Mouse (Mus musculus) adrenal gland, postnatal 10 days (tissue): ENCODE measurements around the gene Bicdl1. TPM values are rescaled to one million over a fixed set of nuclear protein-coding genes. Genes with fewer than 3 reads are reported as not detected.
"Not testable (repeated sequence)": the region's sequence is repeated elsewhere in the genome, so short reads cannot be mapped to it uniquely, and the experiment has no call there.

ENCODE experiments used
- DNase-seq: peaks from one replicate; pipeline ENCODE4 v3.0.0; 2021; ENCODE audit warnings: mixed read lengths
- long read RNA-seq, 2 experiments: library from polyadenylated mRNA; stranded (forward); transcript quantifications; one replicate each; pipeline ENCODE4 v2.0.0; 2021
- total RNA-seq, 2 experiments: library from RNA; stranded (reverse); gene quantifications; 2 replicates each; pipeline ENCODE4 v1.2.3; 2021

Gene Bicdl1
- total RNA-seq: 10 to 100 TPM in 1 of 2 experiments, 1 to 10 TPM in 1; 7.9 to 10.6 TPM
- long read RNA-seq, experiment 1, transcript Bicdl1-203 (3 exons, 1,874 nt): major isoform, 9 of 14 reads
- long read RNA-seq, experiment 1, partial matches to known transcripts: 0 of 14 reads
- long read RNA-seq, experiment 1, other reads (novel, unspliced or antisense): 2 of 14 reads
- long read RNA-seq, experiment 2, partial matches to known transcripts: 0 of 10 reads
- long read RNA-seq, experiment 2, other reads (novel, unspliced or antisense): 4 of 10 reads

DNA sequence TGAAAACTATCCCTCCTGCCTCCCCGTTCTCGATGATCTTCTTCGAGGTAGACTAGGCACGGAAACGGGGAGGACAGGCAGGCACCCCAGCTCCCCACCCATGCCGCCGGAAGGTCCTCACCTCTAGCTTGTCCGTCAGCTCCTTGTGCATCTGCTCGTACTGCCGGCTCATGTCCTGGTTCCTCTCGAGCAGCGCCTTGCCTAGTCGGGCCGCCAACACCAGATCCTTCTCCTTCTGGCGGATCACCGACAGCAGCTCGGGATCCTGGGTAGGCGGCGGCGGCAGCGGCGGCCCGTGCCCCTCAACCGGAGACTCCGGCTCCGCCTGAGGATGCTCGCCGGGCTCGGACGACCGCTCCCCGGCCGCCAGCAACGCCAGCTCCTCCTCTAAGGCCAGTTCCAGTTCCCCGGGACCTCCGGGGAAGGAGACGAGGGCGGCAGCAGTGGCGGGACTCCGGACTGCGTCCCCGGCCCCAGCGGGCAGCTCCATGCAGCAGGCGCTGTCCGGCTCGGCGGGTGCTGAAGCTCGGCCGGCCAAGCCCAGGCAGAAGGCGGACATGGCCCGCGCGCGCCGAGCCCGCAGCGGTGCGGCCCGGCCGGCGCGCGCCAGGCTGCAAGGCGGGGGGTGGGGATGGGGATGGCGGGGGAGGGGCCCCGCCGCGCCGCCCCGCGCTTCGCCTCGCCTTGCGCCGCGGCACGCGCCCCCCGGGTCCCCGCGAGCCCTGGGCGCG is at the start of gene Bicdl1:
TSS of gene Bicdl1 (minus strand) at position 621 of the 731 bp plus-strand sequence.
- DNase-seq: peak; percentile 96

DNA sequence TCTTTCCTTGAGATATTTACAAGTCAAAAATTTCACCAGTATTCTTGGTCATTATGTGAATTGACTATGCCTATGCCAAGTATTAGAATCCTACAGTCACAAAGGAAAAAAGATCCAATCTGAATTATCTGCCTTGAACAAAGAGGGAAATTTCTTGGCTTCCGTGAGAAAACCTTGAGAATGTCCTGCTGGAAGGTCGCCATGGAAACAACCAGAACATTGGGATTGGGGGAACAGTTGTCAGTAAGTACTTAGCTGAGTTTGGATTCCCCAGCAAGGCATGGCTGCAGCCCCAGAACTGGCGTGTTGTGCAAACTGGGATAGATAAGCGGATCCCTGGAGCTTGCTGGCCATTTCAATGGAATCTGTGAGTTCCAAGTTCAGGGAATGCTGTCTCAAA is 45.5 kb upstream of the Bicdl1 start:
- no peak for DNase-seq

DNA sequence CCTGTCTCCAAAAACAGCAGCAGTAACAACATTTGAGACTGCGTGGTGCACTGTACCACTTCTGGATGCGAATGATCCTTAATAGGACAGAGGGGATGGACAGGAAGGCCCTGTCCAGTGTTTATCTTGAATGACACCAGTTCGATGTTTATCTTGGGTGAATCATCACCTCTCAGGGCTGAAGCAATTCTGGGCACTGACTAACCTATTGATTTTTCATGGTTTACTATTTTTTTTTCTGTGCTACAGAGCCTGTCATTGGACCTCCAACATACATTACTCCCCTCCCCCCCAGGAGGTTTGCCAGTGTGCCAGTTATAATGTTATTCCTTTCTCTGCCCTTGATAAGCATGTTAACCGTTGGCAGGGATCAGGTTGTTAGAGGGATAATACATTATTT is 43.9 kb upstream of the Bicdl1 start:
- DNase-seq: peak; percentile 37

DNA sequence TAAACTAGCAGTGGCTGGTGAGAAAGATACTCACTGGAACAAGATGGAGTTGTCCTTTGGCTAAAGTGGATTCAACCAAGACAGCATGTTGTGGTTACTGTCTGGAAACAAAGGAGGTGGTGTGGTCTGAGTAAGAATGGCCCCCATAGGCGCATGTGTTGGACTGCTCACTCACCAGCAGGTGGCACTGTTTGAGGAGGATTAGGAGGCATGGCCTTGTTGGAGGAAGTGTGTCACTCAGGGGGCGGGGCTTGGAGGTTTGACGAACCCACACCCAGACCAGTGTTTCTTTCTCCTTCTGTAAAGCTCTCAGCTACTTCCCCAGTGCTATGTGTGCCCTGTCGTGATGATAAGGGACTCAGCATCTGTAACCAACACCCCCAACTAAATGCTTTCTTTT is 38.6 kb upstream of the Bicdl1 start:
- no peak for DNase-seq

DNA sequence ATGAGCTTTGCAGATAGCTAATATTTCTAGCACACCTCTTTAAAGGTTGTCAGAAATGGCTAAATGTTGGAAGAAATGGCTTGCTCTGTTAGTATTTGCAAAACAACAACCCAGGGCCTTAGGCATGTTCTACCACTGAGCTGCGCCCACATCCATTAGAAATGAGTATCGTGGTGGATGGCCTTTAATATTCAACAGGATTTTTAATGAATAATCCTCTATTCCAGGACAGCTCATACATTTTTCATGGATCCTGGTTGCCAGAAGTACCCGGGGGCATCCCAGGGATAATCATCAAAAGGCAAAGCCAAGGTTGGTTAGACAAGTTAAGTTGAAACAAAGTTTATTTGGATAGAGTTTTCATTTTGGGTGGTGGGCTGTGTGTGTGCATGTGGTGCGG is 37.7 kb upstream of the Bicdl1 start:
- DNase-seq: no peak

DNA sequence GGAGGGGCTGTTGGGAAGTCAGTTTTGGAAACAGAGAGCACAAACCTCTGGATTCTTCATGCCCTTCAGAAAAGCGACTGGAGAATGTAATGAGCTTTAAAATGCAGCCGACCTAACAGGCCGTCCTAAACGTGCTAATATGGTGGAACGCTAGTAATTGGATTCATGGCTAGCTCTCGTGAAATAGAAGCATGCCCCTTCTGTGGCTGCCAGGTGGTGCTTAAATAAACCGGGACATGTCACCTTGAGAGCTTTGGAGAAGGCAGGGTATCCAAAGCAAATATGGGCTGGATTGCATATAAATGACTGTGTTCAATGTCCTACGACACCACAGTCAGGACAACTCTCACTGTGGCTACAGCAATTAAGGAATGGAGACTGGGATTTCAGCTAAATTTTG is 35.4 kb upstream of the Bicdl1 start:
- DNase-seq: no peak

DNA sequence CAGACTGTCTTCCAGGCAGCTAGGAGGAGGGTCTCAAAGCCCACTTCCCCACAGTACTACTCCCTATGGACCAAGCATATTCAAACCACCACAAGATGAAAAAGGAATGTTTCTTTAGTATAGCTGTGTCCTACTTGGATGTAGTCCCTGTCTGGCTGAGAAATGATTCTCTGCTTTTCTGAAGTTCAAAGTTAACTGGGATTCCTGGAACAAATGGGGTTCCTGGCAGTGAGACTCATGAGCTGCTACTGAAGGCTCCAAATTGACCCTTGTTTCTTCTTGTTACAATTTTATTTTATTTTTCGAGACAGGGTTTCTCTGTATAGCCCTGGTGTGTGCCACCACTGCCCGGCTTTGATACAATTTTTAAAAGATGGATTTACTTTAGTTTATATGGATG is 32.6 kb upstream of the Bicdl1 start:
- DNase-seq: no peak

DNA sequence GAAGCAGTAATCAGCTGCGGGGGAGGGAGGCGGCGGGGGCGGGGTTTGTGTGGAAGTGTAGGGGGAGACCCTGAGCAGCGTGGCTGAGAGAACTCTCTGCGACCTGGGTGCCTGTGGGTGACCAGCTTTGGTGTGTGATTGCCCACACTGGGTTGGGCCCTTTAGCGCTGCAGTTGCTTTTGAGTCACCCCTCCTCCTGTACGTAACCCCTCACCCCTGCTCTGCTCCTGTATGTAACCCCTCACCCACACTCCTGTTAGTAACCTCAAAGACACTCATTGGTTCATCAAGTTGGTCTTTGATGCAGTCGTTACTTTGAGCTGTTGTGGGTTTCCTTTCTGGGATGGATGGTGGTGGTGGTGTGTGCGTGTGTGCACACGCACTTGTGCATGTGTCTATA is 29.5 kb upstream of the Bicdl1 start:
- DNase-seq: no peak

DNA sequence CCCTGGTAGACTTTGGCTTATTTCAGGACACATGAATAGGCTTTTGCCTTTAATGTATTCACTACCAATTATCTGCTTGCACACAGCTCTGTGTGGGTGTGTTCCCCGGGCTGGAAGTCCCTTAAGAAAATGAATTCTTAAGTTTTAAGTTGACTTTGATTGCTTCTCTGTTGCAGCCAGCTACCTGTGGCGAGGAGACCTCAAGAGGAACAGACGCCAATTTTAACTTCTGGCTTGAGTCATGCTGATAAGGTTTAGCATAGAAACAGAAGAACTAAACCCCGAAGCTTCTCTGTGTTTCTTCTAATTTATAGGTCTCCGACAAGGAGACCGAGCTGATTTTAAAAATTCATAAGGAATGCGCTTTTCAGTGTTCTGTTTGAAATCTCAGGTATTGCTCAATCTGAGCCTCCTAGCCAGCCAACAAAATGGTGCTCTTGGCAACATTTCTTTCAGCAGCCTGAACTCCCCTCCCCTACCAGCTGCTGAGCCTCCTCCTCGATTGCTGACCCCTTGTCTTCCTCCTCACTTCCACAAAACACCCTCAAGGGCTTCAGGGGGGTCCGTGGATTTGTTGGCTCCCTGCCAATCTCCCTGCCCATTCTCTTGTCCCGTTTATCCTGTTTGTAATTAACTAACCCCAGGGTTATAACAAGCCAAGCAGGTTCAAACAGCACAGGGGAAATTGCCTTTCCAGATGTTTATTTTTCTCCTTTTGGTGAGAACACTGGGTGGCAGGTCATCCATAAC is 27.2 kb upstream of the Bicdl1 start:
- DNase-seq: peak; percentile 2

DNA sequence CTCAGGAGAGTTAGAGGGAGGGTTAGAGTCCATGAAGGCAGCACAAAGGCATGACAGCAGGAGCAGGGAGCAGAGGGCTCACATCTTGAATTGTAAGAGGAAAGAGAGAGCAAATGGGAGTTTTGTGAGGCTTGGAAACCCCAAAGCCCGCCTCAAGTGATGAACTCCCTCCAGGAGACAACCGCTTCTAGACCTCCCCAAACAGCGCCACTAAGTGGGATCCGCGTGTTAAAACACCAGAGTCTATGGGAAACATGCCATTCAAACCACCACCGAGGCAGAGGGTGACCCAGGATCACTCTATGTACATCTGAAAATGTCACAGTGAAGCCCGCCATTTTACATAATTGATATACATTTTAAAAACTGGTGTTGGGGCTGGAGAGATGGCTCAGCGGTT is 26.1 kb upstream of the Bicdl1 start:
- no peak for DNase-seq

DNA sequence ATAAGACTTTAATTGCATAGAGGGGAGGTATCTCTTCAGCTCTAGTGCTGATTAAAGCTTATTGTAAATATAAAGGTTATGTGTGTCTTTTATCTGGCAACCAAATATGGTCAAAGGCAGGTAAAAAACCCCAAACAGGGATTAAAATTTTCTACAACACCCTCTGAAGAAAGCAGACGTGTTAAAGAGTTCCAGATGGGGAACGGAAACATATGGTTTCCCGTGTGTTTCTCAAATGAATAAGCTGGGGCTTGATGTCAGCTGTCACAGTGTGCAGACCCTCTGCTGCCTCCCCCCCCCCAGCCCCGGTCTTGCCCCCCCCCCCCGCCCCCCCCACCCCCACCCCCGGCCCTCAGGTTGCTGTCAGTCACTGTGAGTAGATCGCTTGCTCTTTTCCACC is 24.1 kb upstream of the Bicdl1 start:
- DNase-seq: no peak

DNA sequence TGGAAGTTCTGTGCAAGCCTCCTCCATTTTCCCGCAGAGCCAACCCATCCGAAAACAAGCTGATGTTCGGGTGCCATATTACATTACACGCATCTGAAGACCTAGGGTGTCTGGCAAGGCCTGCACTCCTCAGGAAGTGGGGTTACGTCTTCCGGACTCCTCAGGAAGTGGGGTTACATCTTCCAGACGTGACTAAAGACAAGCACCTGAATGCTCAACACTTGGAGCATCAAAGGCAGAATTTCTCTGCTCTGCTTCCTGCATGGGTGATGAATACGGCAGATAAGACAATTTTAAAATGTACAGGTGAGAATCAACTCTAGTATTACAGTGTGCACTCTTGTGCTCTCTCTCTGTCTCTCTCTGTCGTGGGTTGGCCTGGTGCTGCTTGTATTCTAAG is 23.4 kb upstream of the Bicdl1 start:
- DNase-seq: no peak

DNA sequence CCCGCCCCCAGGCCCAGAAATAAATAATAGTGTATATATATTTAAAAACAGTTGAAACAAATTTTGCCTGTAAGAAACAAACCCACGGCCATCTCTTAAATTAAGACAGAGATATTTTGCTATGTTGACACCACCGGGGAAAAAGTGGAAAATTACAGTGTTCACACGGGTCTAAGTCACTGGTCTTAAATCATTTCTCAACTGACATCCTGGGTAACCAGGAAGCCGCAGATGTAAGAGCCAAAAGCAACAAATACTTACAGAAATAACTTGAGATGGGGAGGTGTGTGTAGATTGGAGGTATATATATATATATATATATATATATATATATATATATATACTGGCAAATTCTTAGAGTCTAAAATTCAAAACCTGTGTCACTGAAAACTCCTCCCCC is 21.5 kb upstream of the Bicdl1 start:
- DNase-seq: no peak

DNA sequence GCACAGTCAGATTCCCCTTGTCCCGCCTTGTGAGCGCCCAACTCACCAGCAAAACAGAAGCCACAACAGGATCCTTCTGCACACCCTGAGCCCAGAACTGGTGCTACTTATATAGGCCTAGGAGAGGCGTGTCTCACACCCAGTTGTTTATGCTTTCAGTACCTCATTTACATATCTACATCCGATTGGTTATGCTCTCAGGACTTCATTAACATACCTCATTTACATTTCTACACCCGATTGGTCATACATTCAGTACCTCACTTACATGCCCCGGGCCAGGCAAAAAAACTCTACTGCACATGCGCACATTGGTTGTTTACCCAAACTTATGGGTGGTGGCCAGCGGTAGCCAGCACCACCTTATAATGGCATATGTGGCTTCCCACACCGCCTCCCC is 20.5 kb upstream of the Bicdl1 start:
- not testable (repeated sequence) for DNase-seq

DNA sequence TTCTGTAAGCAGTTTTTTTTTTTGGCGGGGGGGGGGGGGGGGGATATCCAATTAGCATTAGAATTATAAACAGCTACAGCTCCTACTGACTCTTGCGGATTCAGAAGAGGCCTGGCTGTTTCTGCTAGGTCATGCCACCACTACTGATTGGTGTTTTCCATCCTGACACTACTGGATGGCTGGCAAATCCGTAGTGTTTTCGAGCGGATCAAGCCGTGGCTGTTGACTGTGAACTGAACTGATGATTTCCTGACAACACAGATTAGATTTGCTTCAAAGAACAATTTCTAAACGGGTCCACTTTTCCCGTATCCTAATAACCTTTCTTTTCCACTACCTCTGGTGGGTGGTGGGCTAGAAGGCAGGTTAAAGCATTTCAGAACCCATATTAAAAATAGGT is 16.9 kb upstream of the Bicdl1 start:
- no peak for DNase-seq

DNA sequence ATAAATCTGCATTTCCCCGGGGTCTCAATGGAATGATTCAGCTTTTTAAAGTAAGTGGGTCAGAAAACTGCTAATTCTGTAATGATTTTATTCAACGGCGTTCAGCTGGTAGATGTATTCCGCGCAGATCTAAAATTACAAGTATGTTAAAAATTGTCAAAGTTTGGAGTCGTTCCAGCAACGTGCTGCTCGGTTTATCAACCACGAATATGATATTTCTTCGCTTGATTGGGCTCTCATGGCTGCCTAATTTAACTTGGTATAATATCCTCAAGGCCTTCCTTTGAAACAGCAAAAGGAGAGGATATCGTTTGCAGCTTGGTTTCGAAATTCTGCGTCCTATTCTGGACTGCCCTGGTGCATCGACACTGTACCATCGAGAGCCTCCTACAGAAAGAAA is 13.9 kb upstream of the Bicdl1 start:
- DNase-seq: no peak

DNA sequence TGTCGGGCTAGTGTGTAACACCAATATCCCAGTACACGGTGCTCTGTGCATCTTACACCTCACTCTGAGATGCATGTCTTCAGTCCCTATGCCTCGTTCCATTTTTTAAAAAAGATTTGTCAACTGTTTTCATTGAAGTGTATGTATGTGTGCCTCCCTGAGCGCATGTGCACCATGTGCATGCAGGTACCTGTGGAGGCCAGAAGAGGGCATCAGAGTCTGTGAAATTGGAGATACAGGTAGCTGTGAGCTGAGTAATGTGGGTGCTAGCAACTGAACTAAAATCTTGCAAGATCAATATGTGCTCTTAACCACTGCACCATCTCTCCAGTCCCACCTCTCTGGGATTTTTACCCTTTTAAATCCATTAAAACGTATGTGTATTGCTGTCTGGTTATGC is 6.6 kb upstream of the Bicdl1 start:
- DNase-seq: no peak

DNA sequence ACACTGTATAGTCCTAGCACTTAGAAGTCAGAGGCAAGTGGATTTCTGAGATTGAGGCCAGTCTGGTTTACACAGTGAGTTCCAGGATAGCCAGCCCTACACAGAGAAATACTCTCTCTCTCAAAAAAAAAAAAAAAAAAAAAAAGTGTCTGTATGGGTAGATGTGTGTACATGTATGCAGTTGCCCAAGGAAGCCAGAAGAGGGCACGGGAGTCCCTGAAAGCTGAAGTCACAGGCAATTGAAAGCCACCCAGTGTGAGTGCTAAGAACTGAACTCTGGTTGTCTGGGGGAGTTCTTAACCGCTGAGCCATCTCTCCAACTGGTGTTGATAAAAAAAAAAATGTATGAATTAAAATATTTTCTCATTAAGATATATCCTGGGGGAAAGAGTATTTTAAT is 3.1 kb upstream of the Bicdl1 start:
- no peak for DNase-seq

DNA sequence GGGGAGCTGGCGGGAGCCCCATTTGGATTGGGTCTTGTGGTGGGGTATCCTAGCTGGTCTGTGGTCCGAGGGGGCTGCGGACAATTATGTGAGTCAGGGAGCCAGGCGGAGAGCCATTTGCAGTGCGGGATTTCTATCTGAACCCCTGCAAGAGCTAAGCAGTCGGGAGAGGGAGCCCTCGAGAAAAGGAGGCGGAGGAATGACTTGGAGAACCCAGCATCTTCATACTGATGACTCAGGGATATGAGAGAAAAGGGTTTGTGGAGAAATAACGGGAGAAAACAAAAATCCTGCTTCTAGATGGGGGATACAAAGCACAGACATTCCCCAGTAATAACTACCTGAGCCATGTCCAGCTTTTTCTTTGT is 1.4 kb upstream of the Bicdl1 start:
- peak; percentile 64 for DNase-seq

DNA sequence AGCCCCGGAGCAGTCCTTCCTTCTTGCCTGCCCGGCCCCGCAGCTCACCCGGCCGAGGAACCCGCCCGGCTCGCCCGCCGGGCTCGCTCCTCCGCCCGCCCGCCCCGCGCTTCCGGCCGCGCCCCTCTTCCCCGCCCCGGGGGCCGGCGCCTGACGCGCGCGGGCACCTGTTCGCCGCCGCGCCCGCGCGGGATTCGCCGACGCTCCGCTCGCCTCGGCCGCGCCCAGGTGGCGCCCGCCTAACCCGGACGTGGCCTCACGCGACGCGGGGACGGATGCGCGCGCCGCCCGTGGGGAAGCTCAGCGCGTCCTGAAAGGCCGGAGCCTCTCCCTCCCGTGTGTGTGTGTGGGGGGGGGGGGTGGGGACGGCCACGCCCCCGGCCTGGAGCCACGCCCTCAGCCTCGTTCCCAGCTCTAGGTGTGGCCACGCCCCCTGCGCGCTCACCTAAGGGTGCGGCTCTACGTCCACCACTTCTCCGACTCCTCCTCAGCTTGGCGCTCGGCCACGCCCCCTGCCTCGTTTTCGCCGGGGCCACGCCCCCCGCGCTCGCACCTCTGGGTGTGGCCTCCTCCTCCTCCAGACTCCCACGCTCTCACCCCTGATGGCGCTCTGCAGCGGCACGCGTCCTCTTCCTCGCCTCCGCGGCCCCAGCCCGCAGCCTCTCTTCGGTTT is 891 bp upstream of the Bicdl1 start:
- DNase-seq: peak; percentile 90

DNA sequence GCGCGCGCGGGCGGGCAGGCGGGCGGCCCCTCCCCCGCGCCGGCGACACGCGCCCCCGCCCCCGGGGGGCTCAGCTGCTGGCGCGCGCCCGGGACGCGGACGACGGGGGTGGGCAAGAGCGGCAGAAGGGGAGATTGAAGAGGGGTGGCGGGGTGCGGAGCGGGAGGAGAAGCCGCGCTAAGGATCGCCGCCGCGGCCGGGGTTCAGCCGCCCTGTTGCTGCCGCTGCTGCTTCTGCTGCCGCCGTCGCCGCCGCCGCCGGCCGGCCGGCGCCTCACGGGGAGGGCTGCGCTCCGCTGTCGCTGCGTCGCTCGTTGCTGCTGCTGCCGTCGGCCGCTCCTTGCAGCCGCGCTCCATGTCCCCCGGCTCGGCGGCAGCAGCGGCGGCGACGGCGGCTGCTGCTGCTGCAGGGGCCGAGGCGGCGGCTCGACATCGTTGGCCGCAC is 333 bp upstream of the Bicdl1 start:
- no peak for DNase-seq

DNA sequence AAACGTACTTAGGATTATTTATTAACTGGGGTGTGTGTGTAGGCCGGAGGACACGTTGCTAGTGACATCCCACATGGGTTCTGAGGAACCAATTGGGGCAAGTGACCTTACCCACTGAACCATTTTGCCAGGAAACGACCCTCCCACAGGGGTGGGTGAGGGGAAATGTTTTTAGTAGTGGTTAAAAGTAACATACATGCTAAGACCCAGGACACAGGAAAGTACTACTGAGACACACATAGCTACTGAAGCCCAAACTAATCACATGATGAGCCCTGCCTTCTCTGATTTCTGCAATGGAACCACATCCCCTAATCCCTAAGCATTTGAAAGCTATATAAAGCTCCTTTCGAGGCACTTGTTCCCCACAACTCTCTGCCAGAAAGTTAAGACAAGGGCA is 1.1 kb downstream of the Bicdl1 start:
- no peak for DNase-seq

DNA sequence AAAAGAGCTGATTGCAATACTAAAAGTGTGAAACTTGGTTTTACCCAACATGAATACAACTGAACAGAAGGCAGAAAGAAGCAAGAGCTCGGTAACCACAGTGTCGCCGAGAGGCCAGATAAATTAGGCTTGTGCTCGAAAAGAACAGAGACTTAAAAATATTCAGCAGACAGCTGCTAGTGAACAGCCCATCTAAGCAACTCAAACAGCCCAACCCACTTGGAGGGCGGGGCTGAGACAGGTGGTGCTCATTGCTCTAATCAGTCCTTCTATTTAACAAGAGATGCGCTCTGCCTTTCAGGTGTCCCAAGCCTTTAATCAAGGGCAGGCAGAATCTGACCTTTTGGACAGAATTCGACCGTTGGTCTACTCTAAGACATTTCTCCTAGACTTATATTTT is 4.8 kb downstream of the Bicdl1 start:
- no peak for DNase-seq
